Mouse (Mus musculus) G1E (cell line): Measurements from ENCODE around the gene Cubn.

Source experiments
- CTCF ChIP-seq: IDR thresholded peaks from 2 replicates; pipeline ENCODE4 v1.5.1; 2012; ENCODE audit warnings: low read depth, low read length, inconsistent platforms, mixed read lengths
- GATA1 ChIP-seq: IDR thresholded peaks from 2 replicates; pipeline ENCODE4 v1.6.1; 2012; ENCODE audit warnings: borderline replicate concordance, low read length, inconsistent platforms, mixed read lengths
- GATA2 ChIP-seq: IDR thresholded peaks from 2 replicates; pipeline ENCODE4 v1.6.1; 2012; ENCODE audit warnings: low read depth, low read length, inconsistent platforms, borderline replicate concordance
- POLR2AphosphoS5 ChIP-seq: IDR thresholded peaks from 2 replicates; pipeline ENCODE4 v1.6.1; 2012; ENCODE audit warnings: low read depth, low read length, inconsistent platforms; ENCODE audit not compliant: insufficient replicate concordance

- no peak for TF ChIP-seq GATA1
- TF ChIP-seq CTCF, result no peak
- TF ChIP-seq POLR2AphosphoS5, result no peak
- no peak for TF ChIP-seq GATA2
These were observed 37.8 kb upstream of the Cubn start for GRCm38 (mm10) chr2:13529253-13529933.
